Mouse (Mus musculus): ENCODE measurements around the gene Thsd1. TPM values are rescaled to one million over a fixed set of nuclear protein-coding genes. Genes with fewer than 3 reads are reported as not detected.
A peak's percentile ranks its signal among the peaks of the same experiment; 100 is the strongest.

Gene Thsd1
- polyA plus RNA-seq, 1 experiment from 2014 or later: 1.7 TPM

GRCm38 (mm10) chr8:22259531-22259930 lies 32.4 kb downstream of the Thsd1 start:
- Histone ChIP-seq H3K36me3 (replicated peaks; ENCODE audit: insufficient read depth, low read length) (peaks cover 2% of the 10 kb centered on the region; the same call in 1 of the 2 replicates), H3K9me3 (ENCODE audit: low read length) (no peaks in the 10 kb centered on the region), H3K4me3 (ENCODE audit: low read depth, low read length) (no peak overlapping the region), H3K27me3 (ENCODE audit: insufficient read depth, low read length) (no peaks in the 10 kb centered on the region), H3K4me2 (ENCODE audit: low read depth, low read length) (no peak overlapping the region), H3K9ac (replicated peaks) (no peak overlapping the region), H3K27ac (ENCODE audit: low read depth) (no peak overlapping the region), H3K4me1 (ENCODE audit: insufficient read depth) (peaks cover 10% of the 10 kb centered on the region)
- TF ChIP-seq CTCF (IDR thresholded peaks at IDR 0.05; ENCODE audit: low read depth): no peak
- DNase-seq (no peak), ATAC-seq (no peak)
- WGBS (ENCODE audit: insufficient replicate concordance): 79% methylated on average over 12 of the region's 12 CpGs

DNA sequence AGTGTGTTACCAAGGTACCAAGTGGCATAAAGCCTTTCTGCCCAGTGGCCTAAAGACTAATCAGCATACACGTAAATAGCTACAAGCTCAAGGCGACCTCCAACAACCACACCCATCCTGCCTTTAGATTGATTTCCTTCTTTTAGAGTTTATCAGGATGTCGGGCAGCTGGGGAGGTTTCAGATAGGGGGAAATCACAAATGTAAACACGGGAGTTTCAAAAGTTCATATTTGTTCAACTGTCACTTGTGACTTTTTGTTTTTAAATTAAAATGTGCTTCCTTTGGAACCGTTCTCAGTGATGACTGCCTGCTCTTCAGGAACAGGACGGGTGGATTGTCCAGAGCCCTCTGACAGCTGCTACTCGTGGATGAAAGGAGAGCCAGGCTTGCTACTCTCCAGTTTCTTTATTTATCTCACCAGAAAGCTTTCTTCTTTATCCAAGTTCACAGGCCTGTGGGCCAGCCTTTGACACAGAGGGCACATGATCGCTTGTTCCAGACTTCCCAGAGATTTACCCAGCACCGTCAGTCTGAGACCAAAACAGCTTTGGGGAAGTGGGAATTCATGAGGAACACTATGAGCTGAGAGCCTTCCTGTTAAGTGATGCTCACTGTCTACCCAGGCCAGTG lies 33.1 kb downstream of the Thsd1 start:
- H3K36me3 ChIP-seq (replicated peaks; ENCODE audit: insufficient read depth, low read length): peaks cover 2% of the 10 kb centered on the region; the same call in 1 of the 2 replicates
- H3K27me3 ChIP-seq (ENCODE audit: insufficient read depth, low read length): no peaks in the 10 kb centered on the region
- peaks cover 10% of the 10 kb centered on the region for H3K4me1 ChIP-seq (ENCODE audit: insufficient read depth)
- no peak overlapping the region for H3K9ac ChIP-seq (replicated peaks)
- WGBS (ENCODE audit: insufficient replicate concordance): 30% methylated on average over 9 of the region's 9 CpGs
- H3K9me3 ChIP-seq (ENCODE audit: low read length): no peaks in the 10 kb centered on the region
- H3K4me3 ChIP-seq (ENCODE audit: low read depth, low read length): no peak overlapping the region
- DNase-seq (no peak), ATAC-seq (peak; percentile 15; the same call in 1 of the 2 replicates)
- 0 out of 2 replicates have a peak, but pooled peaks have one; percentile 15 for TF ChIP-seq EP300 (IDR thresholded peaks at IDR 0.05; ENCODE audit: low read depth)
- TF ChIP-seq CTCF (IDR thresholded peaks at IDR 0.05; ENCODE audit: low read depth): no peak
- no peak overlapping the region for H3K4me2 ChIP-seq (ENCODE audit: low read depth, low read length)
- H3K27ac ChIP-seq (ENCODE audit: low read depth): 0 out of 2 replicates have a peak overlapping the region, but pooled peaks have one; percentile 19

- DNase-seq (peak; percentile 53), ATAC-seq (peak; percentile 89)
- no peak overlapping the region for H3K9ac ChIP-seq (replicated peaks)
- H3K27me3 ChIP-seq (ENCODE audit: insufficient read depth, low read length): no peaks in the 10 kb centered on the region
- peaks cover 2% of the 10 kb centered on the region; the same call in 1 of the 2 replicates for H3K36me3 ChIP-seq (replicated peaks; ENCODE audit: insufficient read depth, low read length)
- TF ChIP-seq EP300 (IDR thresholded peaks at IDR 0.05; ENCODE audit: low read depth) (no peak), CTCF (IDR thresholded peaks at IDR 0.05; ENCODE audit: low read depth) (no peak)
- no peak overlapping the region for H3K4me3 ChIP-seq (ENCODE audit: low read depth, low read length)
- no peak overlapping the region for H3K4me2 ChIP-seq (ENCODE audit: low read depth, low read length)
- H3K4me1 ChIP-seq (ENCODE audit: insufficient read depth): peaks cover 10% of the 10 kb centered on the region
- no peaks in the 10 kb centered on the region for H3K9me3 ChIP-seq (ENCODE audit: low read length)
- WGBS (ENCODE audit: insufficient replicate concordance): 51% methylated on average over 3 of the region's 3 CpGs
- H3K27ac ChIP-seq (ENCODE audit: low read depth): no peak overlapping the region
These were observed 35.2 kb downstream of the Thsd1 start for GRCm38 (mm10) chr8:22262267-22262666.

DNA sequence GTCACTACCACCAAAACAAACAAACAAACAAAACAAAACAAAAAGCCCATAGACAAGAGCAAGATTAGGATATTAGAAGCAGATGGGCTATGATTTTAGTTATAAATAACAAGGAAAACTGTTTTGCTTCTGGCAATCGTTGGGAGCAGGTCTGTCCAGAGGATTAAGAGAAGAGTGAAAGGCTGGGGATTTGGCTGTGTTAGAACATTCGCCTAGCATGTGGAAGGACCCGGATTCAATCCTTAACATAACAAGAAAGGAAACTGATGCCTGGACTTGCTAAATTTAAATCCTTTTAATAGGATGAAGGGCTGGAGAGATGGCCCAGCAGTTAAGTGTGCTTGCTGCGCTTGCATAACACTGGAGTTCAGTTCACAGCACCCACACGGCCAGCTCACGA lies 37.2 kb downstream of the Thsd1 start:
- DNase-seq (no peak), ATAC-seq (no peak)
- TF ChIP-seq CTCF (IDR thresholded peaks at IDR 0.05; ENCODE audit: low read depth) (no peak), EP300 (IDR thresholded peaks at IDR 0.05; ENCODE audit: low read depth) (no peak)
- 71% methylated on average over 6 of the region's 6 CpGs for whole genome bisulfite sequencing (ENCODE audit: insufficient replicate concordance)
- peaks cover 10% of the 10 kb centered on the region for H3K4me1 ChIP-seq (ENCODE audit: insufficient read depth)
- no peak overlapping the region for H3K9ac ChIP-seq (replicated peaks)
- H3K36me3 ChIP-seq (replicated peaks; ENCODE audit: insufficient read depth, low read length): no peaks in the 10 kb centered on the region
- no peaks in the 10 kb centered on the region for H3K9me3 ChIP-seq (ENCODE audit: low read length)
- H3K4me2 ChIP-seq (ENCODE audit: low read depth, low read length): no peak overlapping the region
- H3K27ac ChIP-seq (ENCODE audit: low read depth): no peak overlapping the region
- no peaks in the 10 kb centered on the region for H3K27me3 ChIP-seq (ENCODE audit: insufficient read depth, low read length)
- no peak overlapping the region for H3K4me3 ChIP-seq (ENCODE audit: low read depth, low read length)

- Histone ChIP-seq H3K4me2 (ENCODE audit: low read depth, low read length) (no peak overlapping the region), H3K27me3 (ENCODE audit: insufficient read depth, low read length) (no peaks in the 10 kb centered on the region), H3K9me3 (ENCODE audit: low read length) (no peaks in the 10 kb centered on the region), H3K36me3 (replicated peaks; ENCODE audit: insufficient read depth, low read length) (no peaks in the 10 kb centered on the region), H3K4me3 (ENCODE audit: low read depth, low read length) (no peak overlapping the region), H3K4me1 (ENCODE audit: insufficient read depth) (peaks cover 10% of the 10 kb centered on the region), H3K27ac (ENCODE audit: low read depth) (no peak overlapping the region), H3K9ac (replicated peaks) (no peak overlapping the region)
- no peak for TF ChIP-seq EP300 (IDR thresholded peaks at IDR 0.05; ENCODE audit: low read depth)
- TF ChIP-seq CTCF (IDR thresholded peaks at IDR 0.05; ENCODE audit: low read depth): no peak
- WGBS (ENCODE audit: insufficient replicate concordance): 83% methylated on average over 6 of the region's 6 CpGs
- DNase-seq: no peak
- no peak for ATAC-seq
These were observed 37.7 kb downstream of the Thsd1 start for GRCm38 (mm10) chr8:22264787-22265186.

- ATAC-seq: no peak
- Histone ChIP-seq H3K9me3 (ENCODE audit: low read length) (no peaks in the 10 kb centered on the region), H3K4me2 (ENCODE audit: low read depth, low read length) (no peak overlapping the region), H3K4me3 (ENCODE audit: low read depth, low read length) (no peak overlapping the region), H3K36me3 (replicated peaks; ENCODE audit: insufficient read depth, low read length) (no peaks in the 10 kb centered on the region), H3K27ac (ENCODE audit: low read depth) (no peak overlapping the region), H3K9ac (replicated peaks) (no peak overlapping the region), H3K27me3 (ENCODE audit: insufficient read depth, low read length) (no peaks in the 10 kb centered on the region), H3K4me1 (ENCODE audit: insufficient read depth) (peaks cover 6% of the 10 kb centered on the region)
- no peak for DNase-seq
- no peak for TF ChIP-seq EP300 (IDR thresholded peaks at IDR 0.05; ENCODE audit: low read depth)
- no peak for TF ChIP-seq CTCF (IDR thresholded peaks at IDR 0.05; ENCODE audit: low read depth)
- 76% methylated on average over 1 of the region's 1 CpGs for WGBS (ENCODE audit: insufficient replicate concordance)
These were observed 38.1 kb downstream of the Thsd1 start for GRCm38 (mm10) chr8:22265194-22265593.

Measured in liver, postnatal 0 days (tissue).